Mouse (Mus musculus) left cerebral cortex, adult 9 months (tissue): ENCODE data around the gene Gm2001.
"Not testable (repeated sequence)": the region's sequence is repeated elsewhere in the genome, so short reads cannot be mapped to it uniquely, and the experiment has no call there.

Experiments
- DNase-seq, 2 experiments: peaks; one replicate each; pipeline ENCODE4 v3.0.0; 2022; ENCODE audit warnings: low spot score in 2 of 2

Gene Gm2001

GRCm38 (mm10) chr12:87842239-87842638 is at the start of gene Gm2001:
TSS of gene Gm2001 (minus strand) at chr12:87842339.
- DNase-seq: not testable (repeated sequence)

GRCm38 (mm10) chr12:87873772-87874171 is 31.6 kb upstream of the Gm2001 start, which contains the start of gene Gm2016:
TSS of gene Gm2016 (plus strand) at chr12:87874072.
- DNase-seq: not testable (repeated sequence)

DNA sequence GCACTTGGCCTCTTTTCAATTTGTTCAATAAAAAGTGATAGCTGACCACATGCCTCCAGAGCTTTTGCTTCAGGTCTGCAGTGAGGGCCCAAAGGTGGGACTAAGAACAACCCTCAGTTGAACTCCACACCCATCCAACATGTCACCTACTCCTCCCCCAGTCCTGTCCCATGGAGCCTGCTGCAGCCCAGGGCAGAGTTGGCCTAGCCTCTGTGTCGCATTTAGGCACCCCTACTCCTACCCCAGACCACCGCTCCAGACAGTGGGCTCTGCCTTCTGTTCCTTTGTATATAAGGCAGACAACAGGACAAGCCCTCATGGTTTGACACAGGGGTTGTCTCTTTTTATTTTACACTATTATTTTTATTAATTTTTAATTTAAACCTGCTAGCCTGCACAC is 21.9 kb upstream of the Gm2001 start:
- not testable (repeated sequence) for DNase-seq

- not testable (repeated sequence) for DNase-seq
Measured at GRCm38 (mm10) chr12:87863638-87864037, 21.5 kb upstream of the Gm2001 start.

- DNase-seq: not testable (repeated sequence)
Measured at GRCm38 (mm10) chr12:87861740-87862692, 19.9 kb upstream of the Gm2001 start.

DNA sequence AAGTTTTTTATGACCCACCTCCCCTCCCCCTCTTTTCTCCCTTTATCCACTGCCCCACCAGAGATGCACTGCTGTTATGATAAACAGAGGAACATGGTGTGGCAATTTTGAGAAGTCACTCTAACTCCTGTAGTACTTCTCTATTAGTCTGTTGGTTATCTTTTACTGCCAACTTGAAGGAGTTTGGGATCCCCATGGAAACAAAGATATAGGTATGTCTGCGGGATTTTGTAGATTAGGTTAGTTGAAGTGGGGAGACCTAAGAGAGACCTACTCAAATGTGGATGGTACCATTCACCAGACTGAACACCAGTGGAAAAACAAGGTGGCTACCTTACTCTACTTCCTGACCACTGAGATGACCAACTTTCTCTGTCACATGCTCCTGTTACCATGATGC is 13.9 kb upstream of the Gm2001 start:
- not testable (repeated sequence) for DNase-seq

DNA sequence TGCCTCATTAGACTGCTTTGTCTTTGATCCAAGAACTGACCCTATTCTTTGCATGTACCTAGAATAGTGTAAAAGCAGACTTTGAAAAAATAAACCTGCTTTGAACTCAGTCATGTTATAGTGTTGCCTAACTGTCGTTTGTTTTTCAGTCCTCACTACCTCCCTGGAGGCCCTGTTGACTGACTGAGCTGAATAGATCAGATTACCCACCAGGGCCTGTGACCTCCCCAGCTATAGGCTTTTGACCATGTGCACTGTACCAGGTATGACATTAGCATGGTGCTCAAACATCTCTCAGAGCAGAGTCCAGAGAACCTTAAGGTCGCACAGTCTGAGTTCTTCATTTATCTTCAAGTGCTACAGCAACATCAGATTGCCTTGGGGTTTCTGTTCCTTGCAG is 8.5 kb upstream of the Gm2001 start:
- DNase-seq: not testable (repeated sequence)

DNA sequence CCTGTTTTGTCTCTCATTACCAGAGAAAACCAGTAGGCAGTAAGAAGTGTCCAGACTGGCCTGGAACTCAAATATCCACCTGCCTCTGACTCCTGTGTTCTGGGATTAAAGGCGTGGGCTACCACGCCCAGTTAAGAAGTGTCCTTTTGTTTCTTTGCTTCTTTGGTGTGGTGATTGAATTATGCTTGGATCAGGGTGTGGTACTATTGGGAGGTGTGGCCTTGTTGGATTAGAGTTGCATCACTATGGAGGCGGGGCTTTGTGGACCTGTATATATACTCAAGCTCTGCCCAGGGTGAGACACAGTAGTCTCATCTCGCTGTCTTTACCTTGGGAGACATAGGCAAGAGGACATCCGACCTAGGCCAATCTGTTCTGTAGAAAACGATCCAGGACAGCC is 25.9 kb downstream of the Gm2001 start, which contains the start of gene BB287469:
Gene BB287469, plus strand, starts transcription at position 301 of the 400 bp plus-strand sequence.
- not testable (repeated sequence) for DNase-seq

DNA sequence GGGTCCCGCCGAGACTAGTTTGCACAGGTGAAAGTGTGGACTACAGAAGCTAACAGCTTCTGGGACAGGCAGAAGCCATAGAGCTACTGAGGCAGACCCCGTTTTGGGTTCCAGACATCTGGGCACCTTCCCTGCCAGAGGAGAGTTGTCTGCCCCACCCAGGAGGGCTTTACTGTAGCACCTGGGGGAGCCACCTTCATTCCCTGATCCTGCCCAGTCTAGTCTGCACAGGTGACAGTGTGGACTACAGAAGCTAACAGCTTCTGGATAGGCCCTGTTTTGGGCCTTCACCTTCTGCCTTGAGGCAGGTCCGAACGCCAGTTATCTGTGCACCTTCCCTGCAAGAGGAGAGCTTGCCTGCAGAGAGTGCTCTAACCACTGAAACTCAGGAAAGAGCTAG is 44.2 kb downstream of the Gm2001 start:
- not testable (repeated sequence) for DNase-seq

DNA sequence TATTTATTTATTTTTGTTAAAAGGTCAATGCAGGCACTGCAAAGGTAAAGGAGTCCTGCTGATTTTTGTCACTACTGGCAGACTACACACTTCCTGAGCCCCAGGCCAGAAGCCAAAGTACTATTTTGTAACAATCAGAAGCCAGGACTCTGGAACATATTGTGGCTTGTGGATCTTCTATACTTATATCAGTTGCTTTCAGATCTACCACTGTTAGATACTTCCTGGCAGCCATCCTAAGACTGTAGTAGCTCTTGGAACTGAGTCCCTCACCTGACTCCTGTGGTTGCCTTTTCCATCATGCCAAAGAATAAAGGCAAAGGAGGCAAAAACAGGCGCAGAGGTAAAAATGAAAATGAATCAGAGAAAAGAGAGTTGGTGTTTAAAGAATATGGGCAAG is 46.9 kb downstream of the Gm2001 start, which contains the start of gene Gm21936:
Gene Gm21936, plus strand, starts transcription at position 301 of the 400 bp plus-strand sequence.
- not testable (repeated sequence) for DNase-seq
